Mouse (Mus musculus): ENCODE measurements around the gene P4hb. TPM values are rescaled to one million over a fixed set of nuclear protein-coding genes. Genes with fewer than 3 reads are reported as not detected.
"Not testable (repeated sequence)": the region's sequence is repeated elsewhere in the genome, so short reads cannot be mapped to it uniquely, and the experiment has no call there.

The P4hb gene
- total RNA-seq, 2 experiments from 2014 or later, result 188 to 221 TPM

DNA sequence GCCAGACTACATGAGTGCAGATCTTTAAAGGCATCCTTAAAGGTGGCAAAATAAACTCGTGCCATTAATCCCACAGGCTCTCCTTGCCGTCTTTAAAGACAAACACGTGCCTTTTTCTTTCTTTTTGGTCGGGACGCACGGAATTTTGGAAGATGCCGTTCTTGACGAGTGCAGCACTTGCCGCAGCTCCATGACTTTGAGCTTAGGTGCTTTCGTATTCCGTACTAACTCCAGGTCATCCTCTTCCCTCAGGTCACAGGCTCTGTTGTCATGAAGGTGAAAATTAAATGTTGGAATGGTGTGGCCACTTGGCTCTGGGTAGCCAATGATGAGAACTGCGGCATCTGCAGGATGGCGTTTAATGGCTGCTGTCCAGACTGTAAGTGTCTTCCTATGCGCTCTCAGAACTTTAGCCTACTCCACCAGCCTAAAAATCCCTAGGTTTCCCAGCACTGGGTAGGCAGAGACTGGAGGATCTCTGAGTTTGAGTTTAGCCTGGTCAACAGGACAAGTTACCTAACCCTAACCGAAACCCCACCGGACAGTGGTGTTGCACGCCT is 26.0 kb upstream of the P4hb start:
- DNase-seq (ENCODE audit: low spot score), result no peak

DNA sequence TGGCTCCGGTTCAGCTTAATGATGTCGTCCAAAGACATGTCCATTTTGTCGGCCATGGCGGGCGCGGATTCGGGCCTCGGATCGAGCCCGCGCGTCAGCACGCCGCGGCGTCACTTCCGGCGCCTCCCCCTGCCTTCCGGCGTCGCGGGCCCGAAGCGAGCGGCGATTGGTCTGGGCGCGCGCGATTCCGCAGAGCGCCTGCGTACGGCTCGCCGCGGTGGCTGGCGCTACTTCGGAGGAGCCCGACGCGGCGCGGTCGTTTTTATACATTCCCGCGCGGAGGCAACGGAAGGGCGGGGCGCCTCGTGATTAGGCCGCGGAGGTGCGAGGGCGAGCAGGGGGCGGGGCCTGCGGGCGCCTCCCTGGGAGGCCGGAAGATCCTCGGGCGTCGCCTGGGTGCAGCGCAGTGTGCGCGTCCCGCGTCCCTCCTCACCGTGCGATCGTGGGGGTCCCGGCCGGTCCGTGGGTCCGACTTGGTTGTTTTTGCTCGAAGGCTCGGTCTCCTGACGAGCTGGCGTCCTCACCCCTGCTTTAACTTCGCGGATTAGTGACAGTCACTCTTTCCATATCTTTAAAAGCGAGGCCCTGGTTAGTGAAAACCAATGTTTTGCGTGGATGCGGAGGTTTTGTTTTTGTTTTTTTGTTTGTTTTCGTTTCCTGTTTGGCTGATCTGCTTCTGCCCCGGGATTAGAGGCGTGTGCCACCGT is 25.4 kb upstream of the P4hb start, which contains the start of the genes Alyref and Anapc11:
Gene Alyref, minus strand, starts transcription at position 83 of the 707 bp plus-strand sequence.
Gene Anapc11, plus strand, starts transcription at position 139 of the 707 bp plus-strand sequence.
- DNase-seq (ENCODE audit: low spot score), result peak; percentile 92

- no peak for DNase-seq (ENCODE audit: low spot score)
These were observed 24.5 kb upstream of the P4hb start for GRCm38 (mm10) chr11:120597240-120598235.

GRCm38 (mm10) chr11:120588531-120588930 is 15.5 kb upstream of the P4hb start:
- DNase-seq (ENCODE audit: low spot score), result no peak

GRCm38 (mm10) chr11:120583937-120584336 is 10.9 kb upstream of the P4hb start:
- DNase-seq (ENCODE audit: low spot score), result no peak

- not testable (repeated sequence) for DNase-seq (ENCODE audit: low spot score)
These were observed 9.9 kb upstream of the P4hb start for GRCm38 (mm10) chr11:120582982-120583293.

GRCm38 (mm10) chr11:120582268-120582981 is 9.4 kb upstream of the P4hb start:
- no peak for DNase-seq (ENCODE audit: low spot score)

DNA sequence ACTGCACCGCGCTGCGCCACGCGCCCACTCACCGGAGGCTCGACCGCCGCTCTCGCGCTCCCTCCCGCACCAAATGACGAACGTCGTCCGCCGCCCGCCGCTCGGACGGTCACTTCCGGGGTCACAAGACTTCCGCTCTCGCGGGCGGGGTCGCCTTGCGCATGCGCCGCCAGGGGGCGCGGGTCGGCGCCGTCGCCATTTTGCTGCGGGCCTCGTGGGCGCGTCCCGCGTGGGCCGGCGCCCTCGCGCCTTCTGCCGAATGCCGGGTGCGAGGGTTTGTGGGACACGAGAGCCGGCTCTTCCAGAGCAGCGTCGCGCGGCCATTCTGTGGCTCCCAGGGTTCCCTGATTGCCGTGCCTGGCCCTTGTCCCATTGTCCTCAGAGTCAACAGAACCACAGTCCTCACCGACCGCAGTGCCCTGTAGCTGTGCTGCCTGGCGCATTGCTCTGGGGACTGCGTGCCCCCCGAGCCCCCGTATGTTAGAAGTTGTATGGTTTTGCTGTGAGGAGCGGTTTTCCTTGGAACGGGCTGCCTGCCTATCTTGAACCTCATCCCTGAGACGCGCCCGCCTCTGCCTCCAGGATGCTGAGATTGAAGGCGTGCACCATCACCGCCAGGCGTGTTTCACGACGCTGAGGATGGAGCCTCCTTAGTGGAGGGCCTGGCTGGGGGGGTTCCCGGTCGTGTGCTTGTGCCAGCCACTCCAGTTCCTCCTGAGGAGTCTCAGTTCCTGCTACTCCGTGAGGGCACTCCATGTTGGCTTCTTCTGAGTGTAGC is 8.6 kb upstream of the P4hb start, which contains the start of gene Arhgdia:
Gene Arhgdia, minus strand, starts transcription at position 135 of the 778 bp plus-strand sequence.
- peak; percentile 88 for DNase-seq (ENCODE audit: low spot score)

DNA sequence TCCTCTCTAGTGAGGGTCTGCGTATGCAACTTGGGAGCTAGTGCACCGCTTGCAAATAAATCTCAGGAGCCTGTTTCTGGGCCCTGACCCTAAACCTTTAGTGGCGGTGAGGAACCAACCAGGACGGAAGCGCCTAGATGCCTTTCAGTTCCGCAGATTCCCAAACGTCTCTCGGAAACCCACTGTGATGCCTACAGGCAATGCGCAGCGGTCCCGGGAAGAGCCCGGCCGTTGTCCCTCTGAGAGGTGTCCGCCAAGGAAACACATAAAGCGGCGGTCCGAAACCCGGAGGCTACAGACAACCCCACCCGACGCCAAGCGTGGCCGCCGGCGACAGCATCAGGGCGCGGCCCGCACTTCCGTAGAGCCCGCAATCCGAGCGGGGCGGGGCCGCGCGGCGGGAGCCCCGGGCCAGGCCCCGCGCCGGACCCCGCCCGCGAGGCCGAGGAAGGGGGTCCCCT is 7.8 kb upstream of the P4hb start:
- DNase-seq (ENCODE audit: low spot score), result no peak

DNA sequence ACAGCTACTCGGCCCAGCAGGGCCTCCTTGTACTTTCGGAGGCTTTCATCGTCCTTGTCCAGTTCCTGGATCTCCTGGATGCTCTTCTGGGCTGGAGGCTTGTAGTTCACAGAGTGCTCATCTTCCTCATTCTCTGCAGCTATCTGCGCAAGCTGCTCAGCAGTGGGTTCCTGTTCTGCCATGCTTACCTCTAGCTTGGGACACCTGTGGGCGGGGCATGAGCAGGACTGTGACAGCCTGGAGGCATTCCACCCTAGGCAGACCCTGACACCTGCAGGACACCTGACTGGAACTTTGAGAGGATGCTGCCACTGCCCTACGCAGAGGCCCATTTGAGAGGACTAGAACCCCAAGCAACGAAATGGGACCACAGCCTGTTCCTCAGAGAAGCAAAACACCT is 7.1 kb upstream of the P4hb start:
- no peak for DNase-seq (ENCODE audit: low spot score)

DNA sequence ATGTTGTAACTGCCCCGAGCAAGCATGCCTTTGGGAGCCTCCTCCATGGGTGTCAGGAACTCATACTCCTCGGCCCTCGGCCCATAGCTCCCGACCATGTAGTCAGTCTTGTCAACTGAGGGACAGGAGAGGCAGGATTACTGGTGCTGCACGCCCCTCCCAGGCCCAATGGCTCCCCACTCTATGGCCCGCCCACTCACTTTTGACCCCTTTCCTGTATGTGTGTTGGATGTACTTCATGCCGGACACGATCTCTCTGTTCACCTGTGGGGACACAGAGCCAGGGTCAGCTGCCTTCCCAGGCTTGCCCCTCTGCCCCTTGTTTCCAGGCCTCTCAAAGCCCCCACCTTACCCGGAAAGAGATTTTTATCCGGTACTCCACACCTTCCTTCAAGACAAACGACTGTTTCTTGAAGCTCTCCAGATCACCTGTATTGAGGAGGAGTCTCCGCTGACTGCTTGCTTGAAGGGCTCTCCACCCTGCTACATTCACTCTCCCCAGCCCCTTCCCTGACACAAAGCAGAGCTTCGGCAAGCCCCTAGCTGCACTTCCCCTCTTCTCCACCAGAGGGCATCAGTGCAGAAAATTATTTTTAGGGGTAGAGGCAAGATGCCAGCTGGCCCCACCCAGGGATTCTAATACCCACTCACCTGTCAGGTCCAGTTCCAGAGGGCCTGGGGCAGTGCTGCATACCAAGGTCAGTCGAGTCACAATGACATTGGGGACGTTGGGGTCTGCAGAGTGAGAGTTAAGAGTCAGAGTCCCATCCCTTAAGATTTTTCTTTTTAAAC is 6.5 kb upstream of the P4hb start:
- peak; percentile 83 for DNase-seq (ENCODE audit: low spot score)

DNA sequence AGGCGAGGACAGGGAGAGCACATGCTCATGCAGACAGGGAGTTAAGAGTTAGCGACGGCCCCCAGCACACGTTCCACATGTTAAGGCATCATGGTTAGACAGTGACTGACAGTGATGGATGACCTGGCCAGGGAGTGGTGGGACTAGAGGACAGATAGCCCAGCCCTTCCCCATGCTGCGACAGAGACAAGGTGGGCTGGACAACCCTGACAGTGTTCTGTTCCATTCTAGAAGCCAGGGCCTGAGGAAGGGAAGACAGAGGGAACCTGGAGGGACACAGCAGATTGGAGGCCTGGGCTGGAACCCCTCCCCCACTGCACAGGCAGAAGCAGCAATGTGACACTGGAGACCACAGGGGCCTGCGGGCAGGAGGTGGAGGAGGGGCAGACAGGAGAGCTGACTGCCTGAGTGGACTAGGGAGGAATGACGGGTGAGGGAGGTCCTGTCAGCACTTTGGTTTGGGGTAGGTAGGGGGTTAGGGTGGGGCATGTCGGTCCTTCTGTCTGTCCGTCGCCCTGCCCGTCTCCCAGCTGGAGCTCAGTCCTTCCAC is 5.7 kb upstream of the P4hb start:
- DNase-seq (ENCODE audit: low spot score), result no peak

GRCm38 (mm10) chr11:120578024-120578693 is 5.1 kb upstream of the P4hb start:
- no peak for DNase-seq (ENCODE audit: low spot score)

DNA sequence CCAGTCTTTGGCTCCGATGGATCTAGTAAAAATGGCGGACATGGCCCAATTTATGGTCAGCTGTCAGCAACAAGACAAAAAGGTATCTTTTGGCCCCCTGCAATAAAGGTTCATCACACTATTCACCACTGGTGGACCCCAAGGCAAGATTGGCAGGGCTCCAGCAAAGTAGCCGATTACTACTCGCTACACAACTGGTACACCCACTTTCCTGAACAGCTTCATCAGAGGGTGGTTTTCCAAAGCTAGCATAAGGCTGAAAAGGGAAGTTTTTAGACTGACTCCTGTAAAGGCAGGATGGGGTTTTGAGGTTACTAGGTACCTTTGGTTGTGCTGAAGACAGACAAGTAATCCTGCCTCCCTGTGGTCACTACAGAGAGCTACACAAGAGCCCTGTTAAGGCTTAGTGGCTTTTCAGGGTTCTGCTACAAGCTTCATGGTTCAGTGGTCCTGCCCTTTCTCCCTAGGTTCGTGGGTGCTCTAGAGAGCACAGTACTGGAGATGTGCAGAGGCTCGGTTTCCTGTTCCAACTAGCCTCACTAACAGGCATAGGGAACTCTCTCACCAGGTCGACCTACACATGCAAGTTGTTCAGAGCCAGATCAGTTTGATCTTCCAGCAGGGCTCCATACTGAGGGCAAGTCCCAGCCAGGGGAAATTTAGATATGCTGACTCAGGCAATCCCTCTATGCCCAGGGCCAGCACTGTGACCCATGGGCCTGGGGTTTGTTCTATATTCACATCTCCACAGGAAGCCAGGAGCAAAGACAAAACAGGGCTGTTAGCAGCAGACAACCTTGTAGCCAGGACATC is 4.4 kb upstream of the P4hb start:
- no peak for DNase-seq (ENCODE audit: low spot score)

GRCm38 (mm10) chr11:120576365-120576981 is 3.4 kb upstream of the P4hb start:
- DNase-seq (ENCODE audit: low spot score), result no peak

DNA sequence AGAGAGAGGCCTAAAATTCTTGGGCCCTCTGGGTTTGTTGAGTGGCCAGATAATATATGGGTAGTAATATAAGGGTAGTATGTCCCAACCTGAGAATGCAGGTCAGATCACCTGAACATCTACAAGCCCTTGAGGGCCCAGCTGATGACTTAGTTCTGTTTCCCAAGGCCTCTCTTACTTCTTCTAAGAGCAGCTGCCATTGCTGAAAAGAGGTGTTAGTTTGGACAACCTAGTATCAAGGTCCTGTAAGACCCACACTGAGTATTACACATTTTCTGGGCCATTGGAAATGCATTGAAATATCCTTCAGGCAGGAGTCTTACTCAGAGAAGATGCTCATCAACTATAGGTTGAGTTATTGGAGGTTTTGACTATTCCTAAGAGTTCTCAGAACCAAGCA is 2.9 kb upstream of the P4hb start:
- no peak for DNase-seq (ENCODE audit: low spot score)

- no peak for DNase-seq (ENCODE audit: low spot score)
These were observed 2.0 kb upstream of the P4hb start for GRCm38 (mm10) chr11:120575046-120575445.

GRCm38 (mm10) chr11:120574278-120574600 is 1.2 kb upstream of the P4hb start:
- DNase-seq (ENCODE audit: low spot score), result no peak

Data from gastrocnemius, adult 18-20 months (tissue).